Mouse (Mus musculus): ENCODE measurements around the gene Ifi213.
"Not testable (repeated sequence)": the region's sequence is repeated elsewhere in the genome, so short reads cannot be mapped to it uniquely, and the experiment has no call there.

Ifi213 gene

GRCm38 (mm10) chr1:173598838-173599494 is at the start of gene Ifi213:
Gene Ifi213 (minus strand): TSS chr1:173599274.
- not testable (repeated sequence) for DNase-seq

- no peak for DNase-seq
Measured at GRCm38 (mm10) chr1:173645393-173645792, 46.3 kb upstream of the Ifi213 start.

GRCm38 (mm10) chr1:173633969-173634645 is 35.0 kb upstream of the Ifi213 start:
- no peak for DNase-seq

DNA sequence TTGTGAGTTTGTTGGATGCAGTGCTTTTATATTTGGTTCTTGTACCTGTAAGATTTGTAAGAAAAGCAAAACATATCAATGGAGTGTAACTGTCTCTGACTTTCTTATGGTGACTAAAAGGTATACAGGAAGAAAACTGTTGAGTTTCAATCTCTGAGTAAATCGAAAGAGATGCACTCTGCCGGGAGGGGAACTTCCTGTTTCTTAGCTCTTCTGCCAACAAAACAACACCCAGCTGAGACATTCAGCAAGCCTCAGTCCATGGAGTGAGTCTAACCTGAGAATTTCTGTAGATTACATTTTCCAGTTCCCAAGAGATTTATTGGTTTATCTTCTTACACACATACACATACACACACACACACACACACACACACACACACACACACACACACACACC is 31.5 kb upstream of the Ifi213 start, which contains the start of gene Ifi209:
TSS of gene Ifi209 (plus strand) at position 296 of the 400 bp plus-strand sequence.
- not testable (repeated sequence) for DNase-seq

GRCm38 (mm10) chr1:173626686-173627085 is 27.6 kb upstream of the Ifi213 start:
- DNase-seq: no peak

- no peak for DNase-seq
Measured at GRCm38 (mm10) chr1:173624052-173624451, 25.0 kb upstream of the Ifi213 start.

DNA sequence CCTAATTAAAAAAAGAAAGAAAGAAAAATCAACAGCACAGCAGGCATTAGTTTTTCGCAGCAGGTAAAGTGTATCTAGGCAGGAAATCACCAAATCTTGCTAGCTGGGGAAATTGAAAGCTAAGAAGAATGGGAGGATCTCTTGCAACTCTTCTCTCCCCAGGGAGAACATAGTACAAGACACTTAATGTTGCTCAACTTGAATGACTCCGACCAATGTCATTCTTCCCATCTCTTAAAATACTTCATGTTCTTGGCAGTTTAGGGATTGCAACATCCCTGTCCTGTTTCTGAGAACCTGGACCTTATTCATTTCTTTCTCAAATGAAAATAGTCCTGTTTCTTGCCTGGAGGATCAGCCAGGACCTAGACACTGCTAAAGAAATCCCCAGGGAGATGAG is 23.1 kb upstream of the Ifi213 start:
- DNase-seq: not testable (repeated sequence)

GRCm38 (mm10) chr1:173610291-173610690 is 11.2 kb upstream of the Ifi213 start:
- not testable (repeated sequence) for DNase-seq

DNA sequence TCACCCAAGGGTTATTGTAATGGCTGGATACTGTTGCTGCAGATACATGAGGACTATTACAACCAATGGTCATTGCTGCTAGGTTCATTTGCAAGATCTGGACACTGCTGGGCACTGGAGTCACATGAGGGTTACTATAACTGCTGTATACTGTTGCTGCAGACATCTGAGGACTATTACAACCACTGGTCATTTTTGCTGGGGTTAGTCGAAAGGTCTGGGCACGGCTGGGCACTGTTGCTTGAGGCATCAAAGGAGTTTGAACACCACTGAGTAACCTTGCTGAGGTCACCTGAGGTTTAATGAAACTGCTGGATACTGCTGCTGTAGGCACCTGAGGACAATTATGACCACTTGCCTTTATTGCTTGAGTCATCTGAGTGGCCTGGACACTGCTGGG is 9.4 kb downstream of the Ifi213 start:
- DNase-seq: not testable (repeated sequence)

DNA sequence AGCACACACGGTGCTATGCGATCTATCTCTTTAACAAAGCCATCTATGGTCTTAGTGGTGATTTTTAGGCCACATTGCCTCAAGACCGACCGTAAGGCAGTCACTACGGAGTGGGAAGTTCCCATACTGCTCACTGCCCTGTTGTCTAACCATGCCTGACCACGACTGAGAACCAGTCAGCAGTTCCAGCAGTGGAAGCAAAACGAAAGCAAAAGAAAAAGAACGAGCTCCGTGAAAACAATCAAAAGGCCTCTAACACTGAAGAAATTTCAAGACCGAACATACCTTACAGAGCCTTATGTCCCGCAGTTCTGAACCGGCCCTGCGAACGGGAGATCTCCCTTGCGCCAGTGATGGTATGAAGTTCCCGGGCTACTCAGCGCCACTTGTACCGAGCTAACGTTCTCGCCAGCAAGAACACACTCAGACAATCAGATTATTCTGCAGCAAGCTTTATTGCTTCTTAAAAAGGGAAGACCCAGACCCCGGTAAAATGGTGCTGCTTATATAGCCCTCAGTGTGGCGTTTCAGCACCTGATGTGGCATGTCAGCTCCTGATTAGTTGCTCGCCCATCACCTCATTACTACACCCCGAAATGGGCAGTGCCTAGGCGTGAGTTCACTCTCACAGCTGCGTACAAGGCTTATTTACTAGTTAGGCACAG is 19.0 kb downstream of the Ifi213 start:
- DNase-seq: no peak

DNA sequence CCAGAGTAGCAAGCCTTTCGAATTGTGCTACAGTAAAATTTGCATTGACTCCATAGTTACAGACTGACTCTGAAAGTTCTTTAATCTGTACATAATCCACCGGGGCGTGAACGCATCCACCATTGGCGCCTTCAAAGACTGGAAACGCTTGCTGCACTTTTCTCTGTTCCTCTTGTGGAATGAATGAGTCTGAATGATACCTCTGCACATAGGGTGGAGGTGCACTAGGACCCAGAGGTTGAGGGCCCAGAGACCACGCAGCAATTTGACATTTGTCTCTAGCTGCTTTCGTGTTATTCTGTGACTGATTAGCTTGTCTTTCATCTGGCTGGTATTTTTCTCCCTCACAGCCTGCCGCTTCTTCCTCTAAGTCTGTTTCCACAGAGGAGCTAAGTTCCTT is 20.0 kb downstream of the Ifi213 start:
- DNase-seq: no peak

DNA sequence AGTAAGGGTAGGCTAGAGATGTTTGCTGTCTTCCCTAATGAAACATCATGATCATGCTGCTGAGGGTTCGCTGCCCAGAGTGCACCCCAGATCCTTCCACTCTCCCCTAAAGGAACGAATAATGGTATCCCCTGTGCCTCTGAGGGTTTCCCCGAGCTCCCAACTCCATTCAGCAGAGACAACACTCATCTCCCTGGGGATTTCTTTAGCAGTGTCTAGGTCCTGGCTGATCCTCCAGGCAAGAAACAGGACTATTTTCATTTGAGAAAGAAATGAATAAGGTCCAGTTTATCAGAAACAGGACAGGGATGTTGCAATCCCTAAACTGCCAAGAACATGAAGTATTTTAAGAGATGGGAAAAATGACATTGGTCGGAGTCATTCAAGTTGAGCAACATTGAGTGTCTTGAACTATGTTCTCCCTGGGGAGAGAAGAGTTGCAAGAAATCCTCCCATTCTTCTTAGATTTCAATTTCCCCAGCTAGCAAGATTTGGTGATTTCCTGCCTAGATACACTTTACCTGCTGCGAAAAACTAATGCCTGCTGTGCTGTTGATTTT is 48.5 kb downstream of the Ifi213 start:
- not testable (repeated sequence) for DNase-seq

GRCm38 (mm10) chr1:173548798-173549197 is 50.3 kb downstream of the Ifi213 start:
- not testable (repeated sequence) for DNase-seq

DNA sequence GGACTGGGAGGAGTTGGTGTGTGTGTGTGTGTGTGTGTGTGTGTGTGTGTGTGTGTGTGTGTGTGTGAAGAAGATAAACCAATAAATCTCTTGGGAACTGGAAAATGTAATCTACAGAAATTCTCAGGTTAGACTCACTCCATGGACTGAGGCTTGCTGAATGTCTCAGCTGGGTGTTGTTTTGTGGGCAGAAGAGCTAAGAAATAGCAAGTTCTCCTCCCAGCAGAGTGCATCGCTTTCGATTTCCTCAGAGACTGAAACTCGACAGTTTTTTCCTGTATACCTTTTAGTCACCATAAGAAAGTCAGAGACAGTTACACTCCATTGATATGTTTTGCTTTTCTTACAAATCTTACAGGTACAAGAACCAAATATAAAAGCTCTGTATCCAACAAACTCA is 63.3 kb downstream of the Ifi213 start, which contains the start of gene Ifi214:
TSS of gene Ifi214 (minus strand) at position 167 of the 400 bp plus-strand sequence.
- DNase-seq: not testable (repeated sequence)

DNA sequence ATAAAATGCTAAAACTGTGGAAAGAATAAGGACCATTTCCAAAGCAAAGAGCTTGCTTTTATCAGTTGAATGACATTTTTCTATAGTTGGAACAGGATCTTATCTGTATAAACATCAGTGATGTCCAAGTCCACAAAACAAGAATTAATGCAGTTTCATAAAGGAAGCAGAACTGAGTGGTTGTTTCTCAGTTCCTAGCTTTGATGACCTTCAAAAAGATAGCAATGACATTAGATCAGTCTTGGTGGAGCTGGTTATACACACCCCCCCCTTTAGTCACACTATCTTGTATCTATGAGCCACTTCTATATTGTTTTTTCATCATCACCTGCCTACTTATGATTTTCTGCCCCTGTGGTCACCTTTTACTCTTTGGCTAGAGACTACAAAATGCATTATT is 77.6 kb downstream of the Ifi213 start:
- no peak for DNase-seq
